Mouse (Mus musculus) cortical plate, adult 2 months (tissue): Measurements from ENCODE around the gene Dnajc6.

ENCODE experiments used
- CTCF ChIP-seq: fragments of 200-500 bp; IDR thresholded peaks from 2 replicates; pipeline ENCODE4 v1.5.1; 2011; ENCODE audit warnings: mild to moderate bottlenecking, control low read depth, low read length; ENCODE audit not compliant: insufficient read depth; ENCODE audit errors: extremely low read depth
- POLR2A ChIP-seq: fragments of 200-500 bp; IDR thresholded peaks from 2 replicates; pipeline ENCODE4 v1.6.1; 2011; ENCODE audit warnings: mild to moderate bottlenecking, low read length, control low read depth; ENCODE audit not compliant: insufficient read depth; ENCODE audit errors: extremely low read depth

DNA sequence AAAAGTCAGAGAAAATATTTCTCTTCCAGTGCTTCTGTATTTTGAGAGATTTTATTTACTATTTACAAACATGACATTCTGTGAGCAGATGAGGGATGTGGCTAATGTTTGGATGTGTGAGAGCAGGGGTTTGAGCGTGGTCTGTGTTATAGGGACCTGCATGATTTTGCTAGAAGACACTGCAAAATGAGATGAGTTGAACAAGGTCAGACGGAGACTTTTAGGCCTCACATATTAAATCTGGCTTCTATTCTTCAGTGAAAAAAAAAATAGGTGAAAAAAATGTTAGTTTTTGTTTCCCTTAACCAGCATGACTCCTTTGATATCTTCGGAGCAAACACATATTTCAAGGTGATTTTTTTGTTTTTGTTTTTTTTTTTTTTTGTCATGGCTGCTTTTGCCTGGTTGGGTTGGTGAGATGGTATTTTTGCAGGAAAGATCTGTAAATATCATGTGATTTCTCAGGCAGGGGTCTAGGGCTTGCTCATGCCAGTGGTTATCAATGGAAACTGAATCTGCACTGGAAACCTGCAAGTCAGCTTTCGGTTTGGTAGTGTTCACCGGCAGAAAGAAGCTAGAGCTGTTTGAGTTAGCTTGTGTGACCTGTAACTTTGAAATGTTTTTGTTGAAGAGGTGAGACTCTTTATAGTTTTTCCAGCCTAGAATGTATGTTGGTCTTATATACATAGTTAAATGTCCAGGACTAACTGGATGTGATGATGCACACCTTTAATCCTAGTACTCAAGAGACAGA is 15.5 kb downstream of the Dnajc6 start:
- TF ChIP-seq CTCF (no peak), POLR2A (no peak)
